Mouse (Mus musculus) limb, embryonic 11.5 days (tissue): Measurements from ENCODE around the gene Amh. TPM values are rescaled to one million over a fixed set of nuclear protein-coding genes. Genes with fewer than 3 reads are reported as not detected.
A peak's percentile ranks its signal among the peaks of the same experiment; 100 is the strongest.

Experiments used
- ATAC-seq: fragments of 200-750 bp; cut with Nextera tagmentation; 2 replicates; pipeline ENCODE4 v1.8.0; 2017; ENCODE audit warnings: low read depth; ENCODE audit not compliant: insufficient number of reproducible peaks, low FRiP score, low TSS enrichment
- DNase-seq: peaks from one replicate; pipeline ENCODE4 v3.0.0-alpha.2; 2015; ENCODE audit warnings: low spot score
- H3K27ac ChIP-seq: fragments of 300-500 bp; sonication (generic); replicated peaks from 2 replicates; pipeline ENCODE4 v1.5.1; 2014; ENCODE audit warnings: low read depth, mild to moderate bottlenecking, low read length
- H3K27me3 ChIP-seq: fragments of 300-500 bp; sonication (generic); 2 replicates; pipeline ENCODE4 v1.6.1; 2014; ENCODE audit warnings: mild to moderate bottlenecking, low read length, mixed read lengths; ENCODE audit not compliant: control insufficient read depth, insufficient read depth
- H3K36me3 ChIP-seq: fragments of 300-500 bp; sonication (generic); 2 replicates; pipeline ENCODE4 v1.6.1; 2014; ENCODE audit warnings: mild to moderate bottlenecking, low read length, moderate library complexity, mixed read lengths; ENCODE audit not compliant: control insufficient read depth, insufficient read depth
- H3K4me1 ChIP-seq: fragments of 300-500 bp; sonication (generic); 2 replicates; pipeline ENCODE4 v1.6.1; 2014; ENCODE audit warnings: low read length, mixed read lengths; ENCODE audit not compliant: control insufficient read depth, insufficient read depth
- H3K4me2 ChIP-seq: fragments of 300-500 bp; sonication (generic); 2 replicates; pipeline ENCODE4 v1.6.1; 2014; ENCODE audit warnings: low read depth, mild to moderate bottlenecking, moderate library complexity; ENCODE audit not compliant: severe bottlenecking
- H3K4me3 ChIP-seq: fragments of 300-500 bp; sonication (generic); 2 replicates; pipeline ENCODE4 v1.5.1; 2014; ENCODE audit warnings: low read depth, low read length
- H3K9ac ChIP-seq: fragments of 300-500 bp; sonication (generic); 2 replicates; pipeline ENCODE4 v1.6.1; 2014; ENCODE audit warnings: mild to moderate bottlenecking, low read length
- H3K9me3 ChIP-seq: fragments of 300-500 bp; sonication (generic); 2 replicates; pipeline ENCODE4 v1.6.1; 2016; ENCODE audit warnings: low read length; ENCODE audit not compliant: control insufficient read depth
- WGBS: fragments of 180-500 bp; shearing (Covaris S2); extraction: QIAGEN DNeasy Blood & Tissue Kit; methylation state at CpG from one replicate; pipeline ENCODE4 v1.1.7; 2014; 5-methylcytosine and 5-hydroxymethylcytosine counted together
- microRNA counts: library from miRNA; unstranded; fragments of <30 nt; microRNA quantifications from one replicate; lab custom pipeline; 2016
- microRNA-seq: library from miRNA; unstranded; fragments of <30 nt; microRNA quantifications from one replicate; pipeline ENCODE4, GENCODE M21; 2016
- polyA plus RNA-seq: library from polyadenylated mRNA; unstranded; fragments of >200 nt; fragmentation: Nextera tagmentation; extraction: Ambion mirVana; gene quantifications from 2 replicates; pipeline ENCODE4 v1.2.1, GENCODE M21; 2014

Gene Amh
- polyA plus RNA-seq, 1 experiment from 2014 or later = not detected

GRCm38 (mm10) chr10:80856267-80856666, 51.2 kb downstream of the Amh start:
- WGBS = 48% methylated on average over 3 of the region's 3 CpGs
- Histone ChIP-seq H3K4me2 (peak overlapping the region; percentile 99; the same call in 1 of the 2 replicates), H3K27me3 (no peaks in the 10 kb centered on the region), H3K36me3 (peaks cover 10% of the 10 kb centered on the region), H3K9ac (no peak overlapping the region), H3K4me3 (peak overlapping the region; percentile 96), H3K9me3 (no peaks in the 10 kb centered on the region), H3K27ac (no peak overlapping the region), H3K4me1 (peaks cover 10% of the 10 kb centered on the region)
- peak; percentile 36 for DNase-seq
- no peak for ATAC-seq

DNA sequence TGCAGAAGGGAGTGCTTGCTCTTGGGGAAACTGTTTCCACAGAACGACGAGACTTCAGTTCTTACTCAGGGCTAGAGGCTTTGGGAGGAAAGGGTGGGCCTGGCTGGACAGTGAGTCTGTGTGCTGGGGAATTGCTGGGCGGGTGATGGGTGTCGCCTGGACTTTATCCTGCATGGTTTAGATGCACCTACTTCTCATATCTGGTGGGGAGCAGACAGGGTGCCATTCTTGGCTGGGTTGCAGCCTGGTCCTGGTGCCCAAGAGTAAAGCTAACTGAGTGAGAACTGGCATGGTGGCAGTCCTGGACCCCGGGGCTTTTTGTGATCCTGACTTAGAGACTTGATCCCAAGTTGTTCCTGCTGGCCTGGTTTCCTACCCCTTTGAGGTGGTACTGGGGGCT, 51.9 kb downstream of the Amh start:
- H3K27me3 ChIP-seq = no peaks in the 10 kb centered on the region
- H3K4me3 ChIP-seq = no peak overlapping the region
- H3K27ac ChIP-seq = no peak overlapping the region
- peaks cover 10% of the 10 kb centered on the region for H3K4me1 ChIP-seq
- no peak overlapping the region for H3K9ac ChIP-seq
- ATAC-seq (no peak), DNase-seq (no peak)
- peak overlapping the region; percentile 12; the same call in 1 of the 2 replicates for H3K4me2 ChIP-seq
- H3K36me3 ChIP-seq = peaks cover 11% of the 10 kb centered on the region
- no peaks in the 10 kb centered on the region for H3K9me3 ChIP-seq
- WGBS = 88% methylated on average over 5 of the region's 5 CpGs

MicroRNAs within 50 kb of the gene (microRNA counts, 519-probe panel; counts per million panel counts)
- not detected for microRNA mmu-miR-1982 (lab: Ali Mortazavi, UCI)

Small RNAs within 50 kb of the gene (microRNA-seq; reads per million reads assigned to microRNA genes)
- 4.0 reads per million, percentile 6 among the genes with 10 or more reads in this experiment for gene Mir1982

Other genes starting within 250 kb of the Amh start
- 27.2 and 32.6 TPM in 2 replicates for gene Rexo1, start 243.7 kb upstream of the Amh start, polyA plus RNA-seq
- gene Klf16, start 227.9 kb upstream of the Amh start, polyA plus RNA-seq = 5.7 and 6.6 TPM in 2 replicates
- gene Abhd17a, start 214.9 kb upstream of the Amh start, polyA plus RNA-seq = 114 and 121 TPM in 2 replicates
- gene Scamp4, start 202.4 kb upstream of the Amh start, polyA plus RNA-seq = 68.8 and 73.0 TPM in 2 replicates
- gene Adat3, start 202.4 kb upstream of the Amh start, polyA plus RNA-seq = 9.7 and 9.8 TPM in 2 replicates
- 2.1 and 2.6 TPM in 2 replicates for gene Gm49322, start 199.2 kb upstream of the Amh start, polyA plus RNA-seq
- gene Csnk1g2, start 182.4 kb upstream of the Amh start, polyA plus RNA-seq = 126 and 152 TPM in 2 replicates
- gene Btbd2, start 148.2 kb upstream of the Amh start, polyA plus RNA-seq = 67.4 and 67.9 TPM in 2 replicates
- gene Mknk2, start 127.1 kb upstream of the Amh start, polyA plus RNA-seq = 95.3 and 98.5 TPM in 2 replicates
- 44.0 and 48.6 TPM in 2 replicates for gene Mob3a, start 103.3 kb upstream of the Amh start, polyA plus RNA-seq
- gene Izumo4, start 103.1 kb upstream of the Amh start, polyA plus RNA-seq = 4.8 and 5.0 TPM in 2 replicates
- 67.8 and 68.5 TPM in 2 replicates for gene Ap3d1, start 63.0 kb upstream of the Amh start, polyA plus RNA-seq
- 23.0 and 27.8 TPM in 2 replicates for gene Dot1l, start 50.0 kb upstream of the Amh start, polyA plus RNA-seq
- 122 and 130 TPM in 2 replicates for gene Sf3a2, start 7.0 kb upstream of the Amh start, polyA plus RNA-seq
- gene Plekhj1, start 6.6 kb upstream of the Amh start, polyA plus RNA-seq = 141 and 145 TPM in 2 replicates
- gene Jsrp1, start 8.3 kb downstream of the Amh start, polyA plus RNA-seq = 0.40 and 0.96 TPM in 2 replicates
- gene Oaz1, start 21.4 kb downstream of the Amh start, polyA plus RNA-seq = 2,003 and 2,108 TPM in 2 replicates
- gene Lingo3, start 38.8 kb downstream of the Amh start, polyA plus RNA-seq = 0.33 and 0.36 TPM in 2 replicates
- gene Lsm7, start 50.0 kb downstream of the Amh start, polyA plus RNA-seq = 375 and 398 TPM in 2 replicates
- gene Sppl2b, start 50.0 kb downstream of the Amh start, polyA plus RNA-seq = 26.8 and 28.1 TPM in 2 replicates
- gene Tmprss9, start 66.6 kb downstream of the Amh start, polyA plus RNA-seq = not detected in 2 replicates
- 336 and 355 TPM in 2 replicates for gene Timm13, start 95.7 kb downstream of the Amh start, polyA plus RNA-seq
- 23.3 and 26.7 TPM in 2 replicates for gene Lmnb2, start 113.0 kb downstream of the Amh start, polyA plus RNA-seq
- 10.9 and 12.3 TPM in 2 replicates for gene Gadd45b, start 124.8 kb downstream of the Amh start, polyA plus RNA-seq
- 4.6 and 4.8 TPM in 2 replicates for gene Gng7, start 209.7 kb downstream of the Amh start, polyA plus RNA-seq
- gene Diras1, start 220.4 kb downstream of the Amh start, polyA plus RNA-seq = 0.07 and 0.16 TPM in 2 replicates
- 7.8 and 7.9 TPM in 2 replicates for gene Slc39a3, start 232.2 kb downstream of the Amh start, polyA plus RNA-seq